Mouse (Mus musculus): ENCODE measurements at regions not wholly inside any gene's neighbourhood (a gene's known extent, or its start where the extent isn't known, plus 50 kb on each side); places are given as distances from the start of the nearest gene placed in this dataset.

DNA sequence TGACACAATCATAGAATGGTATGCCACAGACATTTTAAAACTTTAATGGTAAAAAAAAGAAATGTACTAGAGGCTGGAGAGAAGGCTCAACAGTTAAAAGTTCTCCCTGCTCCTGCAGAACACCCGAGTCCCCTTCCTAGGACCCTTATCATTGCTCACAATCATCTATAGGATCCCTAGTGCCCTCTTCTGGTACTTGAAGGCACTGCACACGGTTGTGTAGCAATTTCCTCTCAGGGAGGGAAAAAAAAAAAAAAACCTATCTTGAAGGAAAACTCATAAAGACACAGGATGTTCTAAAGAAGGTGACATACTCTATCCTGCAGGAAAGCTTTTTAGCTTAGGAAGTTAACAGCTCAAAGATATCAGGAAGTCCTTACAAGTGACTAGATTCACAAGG, 154.4 kb upstream of the Lmcd1 start:
- no peak for DNase-seq (ENCODE audit: low spot score)

DNA sequence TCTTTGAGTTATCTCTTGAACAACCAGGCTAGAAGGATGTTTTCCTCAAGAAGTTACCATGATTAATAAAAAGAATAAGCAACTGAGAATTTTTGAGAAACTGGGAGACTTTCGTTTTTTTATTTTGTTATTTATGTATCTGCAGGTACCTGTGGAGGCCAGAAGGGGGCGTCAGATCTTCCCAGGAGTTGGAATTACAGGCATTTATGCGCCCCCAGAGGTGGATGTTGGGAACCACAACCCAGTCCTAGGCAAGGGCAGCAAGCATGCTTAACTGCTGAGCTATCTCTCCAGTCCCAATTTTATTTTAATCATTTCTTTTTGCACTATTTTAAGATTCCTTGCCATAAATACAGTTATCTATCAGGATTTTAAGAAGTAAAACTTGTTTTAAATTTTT, 140.0 kb upstream of the Lmcd1 start:
- DNase-seq (ENCODE audit: low spot score): peak; percentile 2

DNA sequence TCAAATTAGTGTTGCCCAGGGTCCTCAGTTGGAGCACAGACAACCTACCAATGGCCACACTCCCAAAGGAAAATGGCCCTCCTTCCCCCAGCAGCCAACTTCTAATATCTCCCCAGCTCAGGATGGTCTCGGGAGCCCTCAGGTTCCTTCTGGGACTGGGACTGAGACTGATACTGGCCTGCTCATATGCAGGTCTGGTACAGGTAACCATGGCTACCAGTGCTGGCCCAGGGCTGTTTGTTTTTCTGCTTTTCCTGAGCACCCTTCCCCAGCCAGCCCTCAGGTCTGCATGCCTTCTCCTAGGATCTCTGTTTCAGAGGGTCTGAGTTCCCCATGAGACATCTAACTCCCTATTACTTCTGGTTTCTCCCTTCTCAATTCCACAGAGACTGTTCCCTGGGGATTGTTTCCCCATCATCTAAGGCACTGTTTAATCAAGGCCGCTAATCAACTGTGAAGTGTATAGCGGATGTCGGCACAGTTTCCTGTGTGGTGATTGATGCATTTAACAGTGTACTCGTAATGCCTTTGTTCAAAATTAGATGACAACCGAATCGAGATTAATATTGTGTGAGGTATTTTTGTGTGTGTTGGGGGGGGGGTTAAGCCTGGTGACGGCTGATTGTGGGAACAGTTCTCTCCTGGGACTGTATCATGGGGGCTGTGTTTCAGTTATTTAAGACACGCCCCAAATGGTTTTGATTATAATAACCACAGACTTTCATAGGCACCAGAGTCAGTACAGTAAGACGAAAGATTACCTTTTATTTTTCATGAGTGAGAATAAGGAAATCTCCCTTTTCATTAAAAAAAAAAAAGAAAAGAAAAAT, 120.8 kb upstream of the Lmcd1 start:
- no peak for DNase-seq (ENCODE audit: low spot score)

DNA sequence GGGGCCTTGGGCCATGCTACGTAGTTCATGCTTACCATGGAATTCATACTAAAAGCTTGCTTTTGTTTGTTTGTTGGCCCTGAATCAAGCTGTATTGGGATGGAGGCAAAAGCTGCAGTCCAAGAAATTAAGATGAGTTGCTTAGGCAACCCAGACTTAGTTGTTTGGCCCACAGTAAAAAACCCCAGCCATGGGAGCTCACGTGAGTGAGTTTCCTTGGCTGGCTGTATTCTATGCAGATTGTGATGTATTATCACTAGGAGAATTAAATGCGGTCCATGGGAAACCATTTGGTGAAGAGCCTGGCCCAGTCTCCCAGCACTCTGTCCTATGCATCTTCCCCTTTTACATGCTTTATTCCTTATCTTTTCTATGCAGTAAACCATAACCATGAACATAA, 106.1 kb upstream of the Lmcd1 start:
- DNase-seq (ENCODE audit: low spot score): no peak

DNA sequence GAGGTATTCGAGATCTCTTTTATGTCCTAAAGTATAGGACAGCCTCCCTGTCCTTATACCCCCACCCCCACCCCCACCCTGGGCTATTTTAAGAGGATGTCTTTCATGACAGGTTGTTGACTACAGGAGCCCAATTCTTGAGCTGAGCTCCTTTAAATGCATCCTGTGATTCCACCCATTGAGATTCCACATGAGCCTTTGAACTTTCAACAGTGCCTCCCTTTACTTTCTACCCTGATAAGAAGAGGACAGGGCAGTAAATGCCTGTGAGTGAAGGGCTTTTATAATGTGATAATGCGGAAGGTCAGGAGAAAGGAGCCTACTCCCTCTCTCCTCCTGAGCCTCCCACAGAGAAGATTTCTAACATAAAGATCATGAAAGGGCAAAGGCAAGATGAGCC, 97.2 kb upstream of the Lmcd1 start:
- no peak for DNase-seq (ENCODE audit: low spot score)

DNA sequence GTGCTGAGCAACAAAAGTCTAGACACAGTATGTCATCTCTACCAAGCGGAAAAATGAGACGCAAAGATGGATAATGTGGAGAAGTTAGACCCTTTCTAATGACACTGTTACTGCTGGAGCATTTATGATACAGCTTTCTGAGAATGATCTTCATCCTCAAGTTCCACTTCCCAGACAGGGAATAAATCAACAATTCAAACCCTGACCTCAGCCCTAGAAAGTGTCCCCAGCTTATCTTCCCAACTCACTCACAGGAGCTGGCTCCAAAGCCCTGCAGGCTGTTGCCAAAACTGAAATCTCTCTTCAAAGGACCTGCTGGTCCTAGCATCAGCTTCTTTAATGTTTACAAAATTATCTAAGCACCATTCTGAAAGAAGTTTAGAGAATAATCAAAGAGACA, 85.9 kb upstream of the Lmcd1 start:
- DNase-seq (ENCODE audit: low spot score): no peak

DNA sequence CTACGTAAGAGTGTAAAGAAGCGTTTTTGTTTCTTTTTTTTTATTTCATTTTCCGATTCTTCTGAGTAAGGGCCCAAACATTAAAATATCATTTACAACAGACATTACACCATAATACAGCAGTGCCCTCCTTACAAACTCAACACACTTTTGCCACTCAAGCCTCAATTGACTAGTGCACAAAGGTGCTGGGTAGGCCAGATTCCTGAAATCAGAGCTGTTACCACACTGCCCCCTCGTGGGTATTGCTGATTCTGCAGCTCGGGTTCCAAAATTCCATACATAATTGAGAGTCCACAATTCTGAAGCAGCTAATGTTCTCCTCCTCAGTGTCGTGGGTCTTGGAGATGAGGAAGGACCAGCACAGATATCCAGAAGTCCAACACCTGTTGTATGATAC, 82.5 kb upstream of the Lmcd1 start:
- peak; percentile 35 for DNase-seq (ENCODE audit: low spot score)

DNA sequence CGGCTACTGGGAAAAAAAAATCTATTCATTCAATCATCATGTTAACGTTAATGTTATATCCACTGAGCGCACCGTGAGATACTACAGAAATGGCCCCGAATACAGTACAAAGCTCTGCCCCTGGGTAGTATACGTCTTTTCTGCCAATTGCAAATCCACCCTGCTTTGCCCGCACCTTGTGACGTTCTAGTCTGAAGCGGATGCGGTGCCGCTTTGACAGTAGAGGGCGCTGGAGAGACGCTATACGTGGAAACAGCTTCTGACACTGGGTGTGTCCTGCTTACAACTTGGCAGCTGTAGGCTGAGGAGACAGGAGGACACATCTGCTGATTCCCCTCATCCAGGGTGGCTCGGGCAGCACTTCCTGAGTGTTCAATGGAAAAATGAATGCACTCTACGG, 76.1 kb upstream of the Lmcd1 start:
- DNase-seq (ENCODE audit: low spot score): peak; percentile 80

DNA sequence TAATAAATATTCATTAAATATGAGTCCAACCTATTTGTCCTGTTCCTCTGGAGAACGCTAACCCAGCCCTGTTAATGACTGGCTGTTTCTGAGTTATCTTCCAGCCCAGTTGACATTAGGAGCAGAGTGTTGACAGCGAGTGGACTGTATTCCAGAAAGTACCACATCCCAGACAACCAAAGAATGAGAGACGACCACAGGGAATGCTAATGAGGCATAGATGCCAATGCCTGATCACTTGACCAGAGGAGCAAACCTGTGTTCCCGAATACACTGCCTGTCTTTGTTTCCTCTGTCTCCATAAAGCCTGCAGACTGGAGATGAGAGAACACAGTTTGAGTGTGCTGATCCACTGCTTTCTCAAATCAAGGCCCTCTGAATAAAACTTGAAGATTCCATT, 74.3 kb upstream of the Lmcd1 start:
- DNase-seq (ENCODE audit: low spot score): no peak

DNA sequence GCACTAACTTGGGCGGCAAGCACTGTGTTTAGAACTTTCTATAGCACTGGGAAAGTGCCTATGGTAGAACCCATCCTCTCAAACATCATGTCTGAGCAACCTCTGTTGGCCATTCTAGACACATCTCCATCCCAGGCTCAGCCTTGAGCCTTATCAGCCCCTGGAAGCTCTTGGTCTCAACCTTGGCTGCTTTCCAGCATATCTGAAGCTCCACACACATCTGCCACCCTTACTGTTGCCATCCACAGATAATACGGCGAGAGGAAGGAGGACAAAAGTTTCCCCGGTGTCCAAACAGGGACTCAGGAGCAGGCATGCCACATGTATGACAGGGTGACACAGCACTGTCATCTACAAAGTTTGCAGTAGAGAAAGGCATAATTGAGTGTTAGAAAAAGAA, 71.4 kb upstream of the Lmcd1 start:
- no peak for DNase-seq (ENCODE audit: low spot score)

DNA sequence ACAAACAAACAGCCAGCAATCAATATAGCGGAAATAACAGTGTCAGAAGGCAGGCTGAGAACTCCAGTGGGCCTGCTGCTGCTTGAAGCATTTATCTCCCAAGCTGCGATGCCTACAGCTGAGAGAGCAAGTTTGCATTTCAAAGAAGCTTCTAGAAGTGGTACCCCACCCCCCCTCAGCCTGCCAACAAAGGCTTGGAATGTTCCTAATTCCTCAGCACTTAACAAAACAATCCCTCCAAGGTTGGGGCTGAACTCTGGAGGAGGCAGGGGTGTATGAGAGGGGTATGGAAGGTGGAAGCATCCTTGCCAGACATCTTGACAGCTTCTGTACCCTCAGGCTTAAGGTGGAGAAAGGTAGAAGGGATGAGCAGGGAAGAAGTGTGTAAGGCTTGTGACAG, 70.2 kb upstream of the Lmcd1 start:
- DNase-seq (ENCODE audit: low spot score): no peak

DNA sequence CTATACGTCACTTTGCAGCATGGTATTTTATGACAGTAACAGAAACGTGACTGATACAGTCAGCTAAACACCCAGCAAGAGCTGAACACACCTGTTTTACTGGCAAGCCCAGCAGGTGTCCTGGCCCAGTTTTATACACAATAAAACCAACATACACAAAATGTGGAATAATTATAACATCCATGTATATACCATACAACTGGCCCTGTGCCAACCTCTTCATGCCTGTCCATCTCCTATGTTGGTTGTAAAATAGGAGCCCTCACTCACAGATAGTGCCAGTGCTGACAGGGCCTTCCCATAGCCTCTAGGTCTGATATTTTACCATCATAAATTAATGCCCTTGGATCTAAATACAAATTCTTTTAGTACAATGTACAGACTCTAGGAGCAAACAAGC, 68.6 kb upstream of the Lmcd1 start:
- no peak for DNase-seq (ENCODE audit: low spot score)

DNA sequence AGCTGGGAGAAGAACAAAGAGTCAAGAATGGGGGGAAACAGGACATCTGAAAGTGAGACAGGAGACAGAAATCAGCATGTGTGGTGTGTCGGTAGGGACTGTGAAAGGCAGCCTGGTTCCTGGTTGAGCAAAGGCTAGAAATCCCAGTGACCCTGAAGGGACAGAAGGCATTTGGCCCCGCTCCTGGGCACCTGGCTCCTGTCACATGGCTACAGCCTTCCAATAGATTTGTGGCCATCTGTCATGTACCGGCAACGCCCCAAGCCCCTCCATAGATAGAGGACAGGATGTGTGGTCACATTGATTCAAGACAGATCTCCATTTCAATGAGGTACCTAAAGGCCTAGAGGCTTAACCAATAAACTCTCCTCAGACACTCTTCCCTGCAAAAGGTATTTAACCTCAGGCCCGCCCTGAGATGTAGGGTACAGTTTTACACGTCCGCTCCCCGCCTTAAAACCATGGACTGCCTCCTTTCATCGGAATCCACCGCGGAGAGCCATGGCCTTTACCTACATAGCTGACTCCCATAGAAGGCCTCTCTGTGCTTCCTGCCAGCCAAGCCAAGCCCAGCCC, 68.0 kb upstream of the Lmcd1 start:
- no peak for DNase-seq (ENCODE audit: low spot score)

DNA sequence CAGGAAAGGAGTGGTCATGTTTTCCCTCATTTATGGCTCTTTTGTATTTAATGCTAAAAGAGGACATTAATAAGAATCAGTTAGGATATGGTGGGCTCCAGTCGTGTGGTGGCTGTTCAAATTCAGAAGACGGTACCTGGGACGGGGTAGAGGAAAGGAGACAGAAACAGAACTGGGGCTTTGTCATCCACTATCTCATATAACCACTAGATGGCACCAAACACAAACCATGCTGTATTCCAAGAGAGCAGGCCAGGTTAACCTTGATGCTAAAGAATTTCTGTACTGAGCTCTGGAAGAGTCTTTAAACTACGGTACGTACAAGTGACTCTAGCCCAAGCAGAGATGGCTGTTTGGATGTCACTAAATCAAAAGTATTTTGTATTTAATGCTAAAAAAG, 66.3 kb upstream of the Lmcd1 start:
- DNase-seq (ENCODE audit: low spot score): peak; percentile 47

DNA sequence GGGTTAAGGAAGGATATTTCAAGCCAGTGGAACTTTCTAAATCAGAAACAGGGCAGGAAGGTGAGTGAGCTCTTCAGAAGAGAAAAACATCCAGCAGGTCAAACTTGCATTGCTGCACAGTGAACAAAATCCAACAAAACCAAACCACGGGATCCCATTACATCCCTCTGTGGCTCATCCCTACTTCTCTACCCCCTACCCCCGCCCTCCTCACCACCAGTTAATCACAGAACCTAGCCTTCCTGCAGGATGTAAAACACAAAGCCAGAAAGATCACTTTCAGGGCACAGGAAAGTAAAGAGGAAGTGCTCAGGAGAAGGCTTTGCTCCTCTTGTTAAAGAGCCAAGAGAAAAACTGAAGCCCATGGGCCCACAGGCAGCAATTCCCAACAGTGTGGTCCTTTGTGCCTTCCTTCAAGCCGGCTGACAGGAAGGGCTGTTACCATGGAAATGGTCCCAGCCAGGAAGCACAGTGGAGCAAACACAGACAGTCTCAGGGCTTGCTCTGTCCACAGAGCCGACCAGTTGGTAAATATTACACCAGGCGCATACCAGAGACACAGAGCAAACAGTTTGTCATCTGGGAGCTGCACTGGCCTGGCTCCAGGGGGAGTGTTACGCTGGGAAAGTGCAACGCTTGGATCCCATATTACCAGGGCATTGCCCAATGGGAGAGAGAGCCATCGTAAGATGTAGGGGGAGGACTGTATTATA, 63.2 kb upstream of the Lmcd1 start:
- peak; percentile 21 for DNase-seq (ENCODE audit: low spot score)

DNA sequence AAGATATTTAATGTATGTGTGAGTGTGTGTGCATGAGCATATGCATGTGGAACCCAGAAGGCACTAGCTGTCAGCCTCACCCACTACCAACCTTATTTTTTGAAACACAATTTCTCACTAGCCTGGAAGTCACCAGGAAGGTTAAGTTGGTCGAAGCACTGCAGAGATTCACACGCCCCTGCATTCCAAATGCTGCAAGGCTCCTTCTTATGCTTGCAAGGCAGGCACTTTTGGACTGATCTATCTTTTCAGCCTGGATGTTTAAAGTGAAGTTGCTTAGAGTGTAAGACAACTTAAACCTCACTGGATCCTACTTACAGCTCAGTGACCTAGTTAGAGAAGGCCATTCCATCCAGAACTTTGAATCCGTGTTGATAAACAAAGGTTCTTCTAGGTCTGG, 56.7 kb upstream of the Lmcd1 start:
- DNase-seq (ENCODE audit: low spot score): no peak

DNA sequence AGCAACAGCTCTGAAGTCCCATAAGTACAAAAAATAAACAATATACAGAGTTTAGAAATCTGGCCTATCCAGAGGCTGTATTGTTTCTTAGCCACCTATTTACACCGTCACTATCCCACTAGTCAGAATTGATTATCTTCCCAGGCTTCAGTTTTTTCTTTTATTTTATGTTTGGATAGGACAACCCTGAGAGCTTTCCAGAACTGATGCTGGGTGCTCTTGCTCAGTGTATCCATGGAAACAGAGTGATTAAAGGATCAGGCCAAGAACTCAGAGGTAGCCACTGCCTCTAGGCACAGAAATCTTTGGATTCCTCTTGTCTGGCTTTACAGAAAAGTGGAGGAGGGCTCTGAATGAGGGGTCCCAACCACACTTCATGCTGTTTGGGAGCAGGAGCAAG, 55.3 kb upstream of the Lmcd1 start:
- DNase-seq (ENCODE audit: low spot score): no peak

DNA sequence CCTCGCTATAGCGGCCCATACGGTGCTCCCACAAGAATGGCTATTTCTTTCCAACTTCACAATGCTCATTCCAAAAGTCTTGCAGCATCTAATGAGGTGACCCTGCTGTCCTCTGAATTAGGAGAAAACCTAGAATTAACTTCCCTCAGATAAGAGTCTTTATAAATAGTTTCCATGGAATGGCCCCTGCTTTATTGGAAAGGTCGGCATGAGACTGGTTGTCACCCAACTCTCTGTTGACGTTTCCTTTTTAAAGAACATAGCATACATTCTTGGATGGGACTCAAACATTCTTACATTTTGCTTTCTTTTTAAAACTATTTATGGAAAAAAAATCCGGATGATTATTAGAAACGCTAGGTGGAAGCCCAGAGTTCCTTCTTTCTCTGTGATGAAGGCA, 53.9 kb upstream of the Lmcd1 start:
- no peak for DNase-seq (ENCODE audit: low spot score)

DNA sequence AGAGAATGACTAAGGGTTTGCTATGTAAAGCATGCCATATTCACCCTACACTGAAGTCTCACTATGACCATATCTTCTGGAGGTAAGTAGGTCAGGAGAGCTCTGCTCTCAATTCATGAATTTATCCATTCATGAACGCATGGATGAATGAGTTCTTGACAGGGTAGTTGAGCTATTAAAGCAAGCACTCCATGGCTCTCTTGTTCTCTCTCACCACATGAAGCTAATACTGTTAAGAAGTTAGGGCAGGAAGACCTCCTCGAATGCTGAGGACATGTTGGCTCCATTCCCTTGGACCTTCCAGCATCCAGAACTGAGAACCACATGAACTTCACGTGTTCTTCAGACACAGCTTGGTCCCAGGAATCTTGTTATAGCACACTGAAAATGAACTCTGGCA, 53.4 kb upstream of the Lmcd1 start:
- no peak for DNase-seq (ENCODE audit: low spot score)

DNA sequence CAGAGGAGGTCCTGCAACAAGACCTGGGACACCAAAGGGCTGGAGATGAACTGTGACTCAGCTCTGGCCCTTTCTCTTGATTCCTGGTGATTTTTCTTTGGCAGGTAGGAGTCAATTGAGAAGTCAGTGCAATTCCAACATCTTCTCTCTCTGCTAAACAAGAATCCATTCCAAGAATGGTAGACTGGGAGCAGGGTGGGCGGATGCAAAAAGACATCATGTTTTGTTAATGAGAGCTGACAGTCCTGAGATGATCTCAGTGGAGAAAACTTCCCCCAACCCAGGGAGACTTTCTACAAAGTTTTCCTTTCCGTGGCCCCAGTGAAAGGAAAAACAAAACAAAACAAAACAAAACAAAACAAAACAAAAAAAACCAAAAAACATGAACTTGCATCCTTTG, 52.2 kb upstream of the Lmcd1 start:
- no peak for DNase-seq (ENCODE audit: low spot score)

DNA sequence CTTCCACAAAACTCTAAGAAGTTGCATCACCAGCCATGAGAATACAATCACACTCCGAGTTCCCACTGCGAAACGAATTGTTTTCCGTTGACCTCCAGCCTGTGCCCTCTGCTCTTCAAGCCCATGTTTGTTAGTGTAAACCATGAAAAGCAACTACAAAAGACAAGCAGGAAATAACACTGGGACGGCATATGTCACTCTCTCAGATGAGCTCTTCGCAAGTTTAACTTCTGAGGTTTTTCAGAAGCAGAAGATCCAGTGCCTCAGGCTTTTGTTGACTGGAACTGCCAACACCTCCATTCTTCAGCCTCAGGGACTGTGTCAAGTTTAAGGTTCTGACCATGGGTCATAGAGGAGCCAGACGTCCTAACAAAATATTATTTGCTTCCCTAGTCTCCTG, 50.2 kb upstream of the Lmcd1 start:
- DNase-seq (ENCODE audit: low spot score): no peak

All from gastrocnemius, adult 18-20 months (tissue).